Mouse (Mus musculus): ENCODE measurements around the gene Gpr179. TPM values are rescaled to one million over a fixed set of nuclear protein-coding genes. Genes with fewer than 3 reads are reported as not detected.

Gene Gpr179
- 0.15 and 0.21 TPM in 2 replicates for polyA plus RNA-seq (2015; fragmentation: Nextera tagmentation; extraction: Ambion mirVana)

- no peak for ATAC-seq (ENCODE audit: insufficient number of reproducible peaks, insufficient read depth, low FRiP score, low TSS enrichment, low read depth)
- Histone ChIP-seq H3K4me3 (no peak within 1 kb of the TSS), H3K9me3 (no peaks in the 10 kb centered on the region), H3K27ac (no peak within 1 kb of the TSS), H3K4me2 (no peak within 1 kb of the TSS), H3K27me3 (no peaks in the 10 kb centered on the region), H3K36me3 (no peaks in the 10 kb centered on the region), H3K4me1 (peaks cover 15% of the 10 kb centered on the region), H3K9ac (no peak within 1 kb of the TSS)
- 52% methylated on average over 3 of the region's 3 CpGs for WGBS
Observed at GRCm38 (mm10) chr11:97352027-97352684, at the start of gene Gpr179. TSS of gene Gpr179 (minus strand) at chr11:97352077.

GRCm38 (mm10) chr11:97401082-97401481 is 49.2 kb upstream of the Gpr179 start:
- Histone ChIP-seq H3K4me3 (no peak overlapping the region), H3K27ac (no peak overlapping the region), H3K36me3 (peaks cover 15% of the 10 kb centered on the region), H3K9ac (no peak overlapping the region), H3K27me3 (peaks cover 10% of the 10 kb centered on the region), H3K9me3 (no peaks in the 10 kb centered on the region), H3K4me2 (peak overlapping the region; percentile 71), H3K4me1 (peaks cover 24% of the 10 kb centered on the region)
- WGBS: 20% methylated on average over 6 of the region's 6 CpGs
- ATAC-seq (ENCODE audit: insufficient number of reproducible peaks, insufficient read depth, low FRiP score, low TSS enrichment, low read depth): no peak

GRCm38 (mm10) chr11:97399958-97400710 is 48.3 kb upstream of the Gpr179 start:
- Histone ChIP-seq H3K4me1 (peaks cover 14% of the 10 kb centered on the region), H3K4me3 (peak overlapping the region; percentile 43), H3K4me2 (peak overlapping the region; percentile 71), H3K27ac (no peak overlapping the region), H3K27me3 (peaks cover 1% of the 10 kb centered on the region), H3K9ac (no peak overlapping the region), H3K9me3 (no peaks in the 10 kb centered on the region), H3K36me3 (peaks cover 25% of the 10 kb centered on the region)
- WGBS: 2% methylated on average over 23 of the region's 23 CpGs
- ATAC-seq (ENCODE audit: insufficient number of reproducible peaks, insufficient read depth, low FRiP score, low TSS enrichment, low read depth): 0 out of 2 replicates have a peak, but pooled peaks have one; percentile 26

- peaks cover 39% of the 10 kb centered on the region for H3K36me3 ChIP-seq
- WGBS: 81% methylated on average over 2 of the region's 2 CpGs
- no peaks in the 10 kb centered on the region for H3K9me3 ChIP-seq
- 0 out of 2 replicates have a peak overlapping the region, but pooled peaks have one; percentile 12 for H3K27ac ChIP-seq
- H3K27me3 ChIP-seq: no peaks in the 10 kb centered on the region; the same call in 1 of the 2 replicates
- H3K9ac ChIP-seq: no peak overlapping the region
- no peak overlapping the region for H3K4me2 ChIP-seq
- H3K4me3 ChIP-seq: no peak overlapping the region
- peaks cover 8% of the 10 kb centered on the region for H3K4me1 ChIP-seq
- no peak for ATAC-seq (ENCODE audit: insufficient number of reproducible peaks, insufficient read depth, low FRiP score, low TSS enrichment, low read depth)
Observed at GRCm38 (mm10) chr11:97398506-97398905, 46.6 kb upstream of the Gpr179 start.

- H3K4me2 ChIP-seq: no peak overlapping the region
- H3K9ac ChIP-seq: no peak overlapping the region
- H3K36me3 ChIP-seq: peaks cover 81% of the 10 kb centered on the region
- ATAC-seq (ENCODE audit: insufficient number of reproducible peaks, insufficient read depth, low FRiP score, low TSS enrichment, low read depth): no peak
- H3K27ac ChIP-seq: no peak overlapping the region
- 79% methylated on average over 11 of the region's 11 CpGs for WGBS
- H3K27me3 ChIP-seq: no peaks in the 10 kb centered on the region
- peaks cover 8% of the 10 kb centered on the region for H3K4me1 ChIP-seq
- no peak overlapping the region for H3K4me3 ChIP-seq
- no peaks in the 10 kb centered on the region for H3K9me3 ChIP-seq
Observed at GRCm38 (mm10) chr11:97394146-97394545, 42.3 kb upstream of the Gpr179 start.

GRCm38 (mm10) chr11:97393658-97394057 is 41.8 kb upstream of the Gpr179 start:
- Histone ChIP-seq H3K4me1 (peaks cover 8% of the 10 kb centered on the region), H3K36me3 (peaks cover 83% of the 10 kb centered on the region), H3K4me3 (no peak overlapping the region), H3K27me3 (no peaks in the 10 kb centered on the region), H3K9me3 (no peaks in the 10 kb centered on the region), H3K27ac (no peak overlapping the region), H3K9ac (no peak overlapping the region), H3K4me2 (no peak overlapping the region)
- no peak for ATAC-seq (ENCODE audit: insufficient number of reproducible peaks, insufficient read depth, low FRiP score, low TSS enrichment, low read depth)
- WGBS: 73% methylated on average over 11 of the region's 11 CpGs

- 89% methylated on average over 8 of the region's 8 CpGs for WGBS
- Histone ChIP-seq H3K36me3 (peaks cover 82% of the 10 kb centered on the region), H3K4me3 (no peak overlapping the region)
Observed at GRCm38 (mm10) chr11:97389127-97389526, 37.2 kb upstream of the Gpr179 start.

GRCm38 (mm10) chr11:97387811-97388210 is 35.9 kb upstream of the Gpr179 start:
- Histone ChIP-seq H3K36me3 (peaks cover 80% of the 10 kb centered on the region), H3K9ac (no peak overlapping the region), H3K4me1 (peaks cover 5% of the 10 kb centered on the region), H3K9me3 (no peaks in the 10 kb centered on the region), H3K27ac (no peak overlapping the region), H3K4me3 (no peak overlapping the region), H3K4me2 (no peak overlapping the region), H3K27me3 (no peaks in the 10 kb centered on the region)
- ATAC-seq (ENCODE audit: insufficient number of reproducible peaks, insufficient read depth, low FRiP score, low TSS enrichment, low read depth): no peak
- WGBS: 85% methylated on average over 2 of the region's 2 CpGs

More at GRCm38 (mm10) chr11:97389127-97389526, 37.2 kb upstream of the Gpr179 start:
- no peak for ATAC-seq (ENCODE audit: insufficient number of reproducible peaks, insufficient read depth, low FRiP score, low TSS enrichment, low read depth)
- Histone ChIP-seq H3K27ac (no peak overlapping the region), H3K9ac (no peak overlapping the region), H3K9me3 (no peaks in the 10 kb centered on the region), H3K4me2 (no peak overlapping the region), H3K4me1 (peaks cover 8% of the 10 kb centered on the region), H3K27me3 (no peaks in the 10 kb centered on the region)

GRCm38 (mm10) chr11:97383764-97384163 is 31.9 kb upstream of the Gpr179 start:
- Histone ChIP-seq H3K27ac (no peak overlapping the region), H3K4me3 (no peak overlapping the region), H3K9ac (no peak overlapping the region), H3K27me3 (no peaks in the 10 kb centered on the region), H3K4me2 (no peak overlapping the region), H3K9me3 (no peaks in the 10 kb centered on the region), H3K4me1 (no peaks in the 10 kb centered on the region), H3K36me3 (peaks cover 65% of the 10 kb centered on the region)
- 70% methylated on average over 2 of the region's 2 CpGs for WGBS
- no peak for ATAC-seq (ENCODE audit: insufficient number of reproducible peaks, insufficient read depth, low FRiP score, low TSS enrichment, low read depth)

GRCm38 (mm10) chr11:97383017-97383416 is 31.1 kb upstream of the Gpr179 start:
- Histone ChIP-seq H3K27me3 (no peaks in the 10 kb centered on the region), H3K4me1 (no peaks in the 10 kb centered on the region), H3K27ac (no peak overlapping the region), H3K9me3 (no peaks in the 10 kb centered on the region), H3K4me3 (no peak overlapping the region), H3K36me3 (peaks cover 65% of the 10 kb centered on the region), H3K9ac (no peak overlapping the region), H3K4me2 (no peak overlapping the region)
- ATAC-seq (ENCODE audit: insufficient number of reproducible peaks, insufficient read depth, low FRiP score, low TSS enrichment, low read depth): no peak
- WGBS: 87% methylated on average over 2 of the region's 2 CpGs

GRCm38 (mm10) chr11:97380036-97380435 is 28.2 kb upstream of the Gpr179 start:
- Histone ChIP-seq H3K9me3 (no peaks in the 10 kb centered on the region), H3K4me1 (no peaks in the 10 kb centered on the region), H3K4me3 (no peak overlapping the region), H3K27ac (no peak overlapping the region), H3K9ac (no peak overlapping the region), H3K36me3 (peaks cover 74% of the 10 kb centered on the region), H3K4me2 (no peak overlapping the region), H3K27me3 (no peaks in the 10 kb centered on the region)
- 68% methylated on average over 3 of the region's 3 CpGs for WGBS
- no peak for ATAC-seq (ENCODE audit: insufficient number of reproducible peaks, insufficient read depth, low FRiP score, low TSS enrichment, low read depth)

GRCm38 (mm10) chr11:97373402-97373801 is 21.5 kb upstream of the Gpr179 start:
- ATAC-seq (ENCODE audit: insufficient number of reproducible peaks, insufficient read depth, low FRiP score, low TSS enrichment, low read depth): no peak
- Histone ChIP-seq H3K9me3 (no peaks in the 10 kb centered on the region), H3K27me3 (no peaks in the 10 kb centered on the region), H3K9ac (no peak overlapping the region), H3K36me3 (peaks cover 47% of the 10 kb centered on the region), H3K27ac (no peak overlapping the region), H3K4me1 (peaks cover 9% of the 10 kb centered on the region; the same call in 1 of the 2 replicates), H3K4me3 (no peak overlapping the region), H3K4me2 (no peak overlapping the region)
- whole genome bisulfite sequencing: 76% methylated on average over 2 of the region's 2 CpGs

All from embryonic facial prominence, embryonic 13.5 days (tissue).